Mouse (Mus musculus): ENCODE data around the gene Mrgpra3. TPM values are rescaled to one million over a fixed set of nuclear protein-coding genes. Genes with fewer than 3 reads are reported as not detected.

The Mrgpra3 gene
- total RNA-seq (2014; rRNA removed) (not detected in 2 replicates), polyA plus RNA-seq (2015; fragmentation: Nextera tagmentation; extraction: Ambion mirVana) (not detected in 2 replicates)

GRCm38 (mm10) chr7:47601272-47601671 is at the start of gene Mrgpra3:
Gene Mrgpra3, minus strand, starts transcription at chr7:47601372.
- H3K4me3 ChIP-seq (ENCODE audit: low read depth, low read length): no peak within 1 kb of the TSS
- no peak within 1 kb of the TSS for H3K9ac ChIP-seq
- no peaks in the 10 kb centered on the region for H3K27me3 ChIP-seq (ENCODE audit: insufficient read depth, low read length)
- H3K9me3 ChIP-seq (ENCODE audit: low read length): peaks cover 7% of the 10 kb centered on the region; the same call in 1 of the 2 replicates
- no peak for TF ChIP-seq CTCF (IDR thresholded peaks at IDR 0.05; ENCODE audit: low read depth)
- no peak within 1 kb of the TSS for H3K4me2 ChIP-seq (ENCODE audit: low read depth)
- no peaks in the 10 kb centered on the region for H3K36me3 ChIP-seq (ENCODE audit: insufficient read depth)
- 62% methylated on average over 2 of the region's 2 CpGs for WGBS
- DNase-seq (no peak), ATAC-seq (no peak)
- H3K4me1 ChIP-seq (ENCODE audit: insufficient read depth): no peaks in the 10 kb centered on the region
- no peak within 1 kb of the TSS for H3K27ac ChIP-seq (ENCODE audit: low read depth, low read length)

Other genes with a start within 250 kb of the Mrgpra3 start
- not detected in 2 replicates for gene Mrgpra1, start 247.1 kb downstream of the Mrgpra3 start, total RNA-seq (2014; rRNA removed)
- not detected in 2 replicates for gene Mrgpra1, start 247.1 kb downstream of the Mrgpra3 start, polyA plus RNA-seq (2015; fragmentation: Nextera tagmentation; extraction: Ambion mirVana)
- not detected in 2 replicates for gene Mrgpra2a, start 149.2 kb downstream of the Mrgpra3 start, total RNA-seq (2014; rRNA removed)
- not detected in 2 replicates for gene Mrgpra2a, start 149.2 kb downstream of the Mrgpra3 start, polyA plus RNA-seq (2015; fragmentation: Nextera tagmentation; extraction: Ambion mirVana)
- gene Mrgpra2b, start 72.5 kb downstream of the Mrgpra3 start, total RNA-seq (2014; rRNA removed): not detected in 2 replicates
- gene Mrgpra2b, start 72.5 kb downstream of the Mrgpra3 start, polyA plus RNA-seq (2015; fragmentation: Nextera tagmentation; extraction: Ambion mirVana): not detected in 2 replicates

Data from forebrain, postnatal 0 days (tissue).